Mouse (Mus musculus) thymus, postnatal 25 days (tissue): ENCODE measurements around the gene Stard5.

Source experiments
- DNase-seq: peaks from one replicate; pipeline ENCODE4 v3.0.0; 2022

The Stard5 gene

DNA sequence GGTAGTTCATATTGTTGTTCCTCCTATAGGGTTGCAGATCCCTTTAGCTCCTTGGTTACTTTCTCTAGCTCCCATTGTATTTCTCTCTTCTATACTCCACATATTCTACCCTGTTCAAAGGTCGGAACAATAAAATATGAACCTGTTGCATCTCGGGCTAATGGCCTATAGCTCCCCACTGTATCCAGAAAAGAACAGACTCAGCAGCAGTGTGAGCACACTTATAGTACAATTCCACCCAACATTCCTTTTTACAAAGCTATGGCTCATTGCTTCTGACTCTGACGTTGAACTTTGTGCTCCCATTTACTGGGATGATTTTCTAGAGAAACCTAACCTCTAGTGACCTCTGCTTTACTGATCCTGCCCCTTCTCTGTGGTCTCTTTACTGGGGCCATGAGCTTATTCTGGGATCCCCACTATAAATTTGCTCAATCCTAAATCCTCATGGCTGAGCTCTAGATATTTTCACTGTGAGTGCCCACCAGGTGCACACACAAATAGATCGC lies 34.4 kb downstream of the Stard5 start:
- no peak for DNase-seq

DNA sequence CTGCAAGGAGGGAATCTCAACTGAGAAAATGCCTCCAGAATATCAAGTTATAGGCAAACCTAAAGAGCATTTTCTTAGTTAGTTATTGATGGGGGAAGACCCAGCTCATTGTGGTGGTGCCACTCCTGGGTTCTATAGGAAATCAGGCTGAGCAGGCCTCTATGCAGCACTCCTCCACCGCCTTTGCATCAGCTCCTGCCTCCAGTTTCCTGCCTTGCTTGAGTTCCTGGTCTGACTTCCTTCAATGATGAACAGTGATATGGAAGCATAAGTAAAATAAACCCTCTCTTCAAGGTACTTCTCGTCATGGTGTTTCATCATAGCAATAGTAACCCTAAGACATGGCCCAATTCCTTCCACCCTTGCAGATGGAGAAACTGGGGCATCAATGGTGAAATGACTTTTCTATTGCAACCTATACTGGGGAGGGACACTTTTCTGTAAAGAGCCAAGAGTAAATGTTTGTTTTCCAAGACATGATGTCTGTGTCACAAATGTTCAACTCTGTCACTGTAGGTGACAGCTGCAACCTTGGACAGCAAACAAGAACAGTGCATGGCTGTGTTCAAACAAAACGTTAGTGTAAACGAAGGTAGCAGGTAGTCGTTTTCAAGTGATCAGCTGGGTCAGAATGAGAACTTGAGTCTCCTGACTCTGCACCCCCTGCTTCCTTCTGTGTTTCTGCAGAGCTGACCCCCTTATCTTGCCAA lies 36.3 kb downstream of the Stard5 start:
- DNase-seq: no peak

DNA sequence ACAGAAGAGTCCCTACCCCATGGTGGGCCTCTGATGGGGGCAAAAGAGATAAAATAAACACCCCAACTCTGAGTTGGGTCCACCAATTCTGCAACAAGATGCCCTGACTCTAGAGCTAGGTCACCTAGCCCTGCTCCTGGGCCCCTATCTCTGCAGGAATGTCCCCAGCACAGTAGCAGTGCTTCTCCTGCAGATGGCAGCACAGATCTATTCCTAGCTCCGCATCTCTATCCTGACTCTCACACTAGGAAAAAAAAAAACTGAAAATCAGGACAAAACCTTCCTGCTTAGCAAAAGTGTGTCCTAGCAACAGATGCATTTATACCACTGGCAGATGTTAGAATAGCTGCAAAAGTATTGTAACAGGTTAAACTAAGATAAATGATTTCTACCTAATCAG lies 37.0 kb downstream of the Stard5 start:
- DNase-seq: peak; percentile 55

DNA sequence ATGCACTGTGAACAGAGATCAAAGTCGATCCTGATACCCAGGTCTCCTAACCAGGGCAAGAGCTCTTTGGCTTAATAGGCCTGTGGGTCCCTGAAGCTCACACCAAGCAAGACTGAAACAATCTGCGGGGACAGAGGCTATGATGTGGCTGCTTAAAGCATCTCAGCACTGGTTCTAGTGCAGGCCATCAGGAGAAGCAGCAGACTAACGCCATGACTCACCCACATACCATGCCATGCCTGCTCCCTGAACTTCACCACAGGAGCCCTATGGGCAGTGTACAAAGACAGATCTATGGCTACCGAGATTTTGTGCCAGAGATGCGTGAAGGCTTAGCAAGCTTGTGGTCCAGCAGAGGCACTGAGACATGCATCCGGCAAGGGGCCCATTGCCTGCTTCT lies 39.8 kb downstream of the Stard5 start:
- no peak for DNase-seq

DNA sequence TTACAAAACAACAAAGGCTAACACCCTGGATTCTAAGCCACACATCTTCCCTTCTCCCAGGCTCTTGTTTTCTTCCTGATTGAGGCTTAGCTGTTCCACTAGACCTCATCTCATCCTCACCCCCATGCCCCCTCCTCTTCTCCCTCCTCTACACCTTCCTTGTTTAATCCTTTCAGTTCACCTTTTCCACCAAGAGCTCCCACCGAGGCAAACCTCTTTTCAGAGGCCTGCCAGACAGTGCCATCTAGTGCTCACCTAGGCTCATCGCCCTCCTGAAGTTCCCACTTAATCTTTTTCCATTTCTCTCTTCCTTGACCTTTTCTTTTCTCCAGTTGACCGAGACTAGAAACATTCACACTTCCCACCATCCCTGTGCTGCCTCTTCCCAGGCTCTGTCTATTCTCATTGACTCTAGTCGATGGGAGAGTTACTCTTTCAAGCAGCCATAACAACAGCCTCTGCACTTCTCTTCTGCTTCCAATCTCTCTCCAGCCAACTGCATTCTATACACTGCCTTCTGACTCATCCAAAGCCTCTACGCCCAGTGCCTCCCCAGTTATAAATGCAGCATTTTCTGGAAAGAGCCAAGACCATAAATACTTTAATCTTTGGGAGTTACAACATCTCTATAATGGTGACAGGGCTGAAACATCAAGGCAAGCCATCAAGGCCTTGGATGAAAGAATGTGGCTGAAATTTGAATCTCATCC lies 43.9 kb downstream of the Stard5 start:
- peak; percentile 57 for DNase-seq

DNA sequence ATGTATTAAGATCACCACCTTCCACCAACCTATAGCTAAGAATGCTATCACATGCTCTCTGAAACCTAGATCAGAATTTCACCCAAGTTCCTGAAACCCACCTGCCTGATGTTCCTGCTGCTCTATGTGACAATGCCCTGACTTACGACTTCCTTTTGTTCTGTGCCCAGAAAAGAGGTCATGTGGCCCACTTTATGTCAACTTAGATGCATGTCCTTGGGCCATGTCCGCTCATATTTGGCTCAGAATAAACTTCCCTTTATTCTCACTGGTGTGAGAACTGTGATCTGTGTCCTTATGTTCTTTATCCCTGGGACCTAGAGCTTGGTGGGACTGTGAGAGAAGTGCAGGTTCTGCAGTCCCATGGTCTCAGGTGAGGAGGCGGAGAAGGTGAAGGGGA lies 45.5 kb downstream of the Stard5 start:
- DNase-seq: no peak

DNA sequence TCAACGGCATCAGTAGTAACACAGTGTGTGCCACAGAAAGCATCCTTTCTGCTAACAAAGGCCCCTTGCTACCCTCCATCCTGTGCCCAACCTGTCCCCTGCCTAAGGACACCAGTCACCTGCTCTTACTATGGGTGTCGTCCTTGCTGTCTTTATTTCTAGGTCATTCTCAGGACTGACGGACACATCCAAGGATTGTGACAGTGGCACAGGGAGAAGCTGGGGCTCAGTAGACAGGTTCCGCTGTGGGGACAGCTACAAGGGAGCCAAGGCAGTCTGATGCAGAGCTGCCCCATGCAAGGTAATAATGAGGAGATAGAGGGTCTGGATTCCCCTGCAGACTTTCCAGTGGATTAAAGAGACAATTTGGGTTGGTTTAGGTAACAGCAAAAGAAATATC lies 46.7 kb downstream of the Stard5 start:
- no peak for DNase-seq

DNA sequence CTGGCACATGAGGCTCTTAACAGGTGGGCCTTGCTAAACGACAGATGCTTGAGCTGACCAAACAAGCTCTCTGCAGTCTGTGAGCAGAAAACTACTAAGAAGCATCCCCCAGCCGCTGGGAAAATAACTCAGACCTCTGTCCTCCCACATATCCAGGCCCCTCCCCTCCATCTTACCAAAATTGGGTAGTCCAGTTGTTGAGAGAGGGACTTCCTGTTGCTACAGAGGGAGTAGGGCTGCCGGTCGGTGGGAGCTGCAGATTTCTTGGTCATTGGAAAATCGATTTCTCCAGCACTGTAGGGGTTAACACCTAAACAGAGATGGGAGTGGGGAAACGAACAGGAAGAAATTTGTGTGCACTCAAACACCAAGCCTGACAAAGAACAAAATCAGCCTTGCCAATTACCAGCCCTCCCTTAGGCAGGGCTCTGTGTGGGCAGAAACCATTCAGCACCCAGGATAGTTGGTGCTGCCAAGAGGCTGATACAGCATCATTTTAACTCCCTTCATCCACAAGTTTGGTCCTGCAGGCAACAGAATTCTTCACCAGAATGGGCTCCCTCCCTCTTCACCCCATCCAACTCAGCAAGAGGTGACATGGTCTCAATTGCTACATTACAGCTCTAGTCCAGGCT lies 51.0 kb downstream of the Stard5 start:
- no peak for DNase-seq

DNA sequence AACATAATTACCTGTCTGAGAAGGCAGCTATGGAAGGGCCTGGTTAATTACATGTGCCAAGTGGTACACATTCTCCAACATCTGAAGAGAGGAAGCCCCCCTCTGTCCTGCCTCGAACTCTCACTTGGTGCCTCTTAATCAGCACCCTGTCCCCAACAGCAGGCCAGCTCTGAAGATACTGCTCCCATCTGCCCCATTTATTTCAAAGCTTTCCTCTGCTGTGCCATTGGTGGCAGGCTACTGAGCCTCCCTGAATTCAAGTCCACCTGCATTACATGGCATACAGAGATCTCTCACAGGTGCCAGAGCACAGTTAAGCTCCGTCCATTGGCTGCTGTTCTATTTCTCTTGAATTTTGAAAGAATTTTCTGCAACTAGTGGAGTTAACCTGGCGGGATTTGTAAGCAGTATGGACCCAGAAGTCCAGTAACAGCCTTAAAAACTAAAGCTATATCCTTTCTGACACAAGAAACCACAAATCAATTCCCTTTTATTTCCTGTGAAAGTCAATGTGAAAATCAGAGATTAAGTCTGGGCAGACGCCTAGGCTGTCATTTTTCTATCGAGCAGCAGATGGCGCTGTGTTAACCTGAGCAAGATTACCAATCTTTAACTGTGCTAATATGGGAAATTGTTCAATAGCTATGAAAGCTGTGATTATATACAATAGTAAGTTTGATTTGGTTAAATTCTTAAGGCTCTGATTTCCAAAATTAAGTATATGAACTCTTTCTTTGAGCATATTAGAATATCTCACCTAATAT lies 63.9 kb downstream of the Stard5 start:
- peak; percentile 6 for DNase-seq

DNA sequence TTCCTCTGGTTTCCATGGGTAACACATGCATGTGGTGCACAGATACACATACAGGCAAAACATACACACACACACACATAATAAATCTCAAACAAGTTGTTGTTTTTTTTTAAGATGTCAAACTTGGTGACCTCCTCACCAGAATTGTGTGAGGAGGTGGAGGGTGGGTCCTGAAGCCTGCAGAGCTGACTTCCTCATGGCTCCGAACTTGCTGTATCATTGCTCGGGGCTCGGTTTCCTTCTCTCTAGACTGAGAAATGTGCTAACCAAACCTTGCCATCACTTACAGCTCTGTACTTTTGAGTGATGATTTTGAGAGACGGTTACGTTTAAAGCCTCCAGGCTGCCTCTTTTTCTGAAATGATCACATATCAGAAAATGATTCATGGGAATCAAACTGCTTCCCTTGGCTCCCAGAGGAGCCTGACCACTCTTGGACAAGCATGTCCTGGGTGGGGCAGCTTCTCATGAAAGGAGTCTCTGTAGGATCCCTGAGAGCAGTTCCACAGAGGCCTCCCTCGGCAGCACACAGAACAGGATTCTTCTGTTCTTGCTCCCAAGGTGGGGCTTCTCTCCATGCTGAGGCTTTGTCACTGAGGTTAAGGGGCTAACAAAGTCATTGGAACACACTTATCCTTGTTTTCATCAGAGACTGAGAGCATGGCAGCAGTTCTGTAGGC lies 67.4 kb downstream of the Stard5 start:
- DNase-seq: no peak
